Mouse (Mus musculus): Measurements from ENCODE around the gene Tmem213. TPM values are rescaled to one million over a fixed set of nuclear protein-coding genes. Genes with fewer than 3 reads are reported as not detected.

Gene Tmem213
- not detected for total RNA-seq (2021)
- long read RNA-seq, experiment 1 = 0 reads
- long read RNA-seq, experiment 2 = 0 reads

- DNase-seq = no peak
These were observed at the start of gene Tmem213 for GRCm38 (mm10) chr6:38109160-38109795. Gene Tmem213, plus strand, starts transcription at chr6:38109255.

- DNase-seq = no peak
These were observed 44.4 kb upstream of the Tmem213 start for GRCm38 (mm10) chr6:38064621-38065020.

GRCm38 (mm10) chr6:38065122-38065500 is 43.9 kb upstream of the Tmem213 start:
- no peak for DNase-seq

GRCm38 (mm10) chr6:38065501-38066122 is 43.4 kb upstream of the Tmem213 start:
- no peak for DNase-seq

GRCm38 (mm10) chr6:38066215-38066614 is 42.8 kb upstream of the Tmem213 start:
- peak; percentile 42 for DNase-seq

- DNase-seq = no peak
These were observed 37.8 kb upstream of the Tmem213 start for GRCm38 (mm10) chr6:38071256-38071655.

GRCm38 (mm10) chr6:38072137-38072796 is 36.8 kb upstream of the Tmem213 start:
- no peak for DNase-seq

GRCm38 (mm10) chr6:38073592-38073991 is 35.5 kb upstream of the Tmem213 start:
- no peak for DNase-seq

- peak; percentile 21 for DNase-seq
These were observed 28.7 kb upstream of the Tmem213 start for GRCm38 (mm10) chr6:38080364-38080763.

- DNase-seq = no peak
These were observed 27.2 kb upstream of the Tmem213 start for GRCm38 (mm10) chr6:38081727-38082341.

- DNase-seq = no peak
These were observed 25.9 kb upstream of the Tmem213 start for GRCm38 (mm10) chr6:38083204-38083603.

GRCm38 (mm10) chr6:38087242-38088026 is 21.6 kb upstream of the Tmem213 start:
- no peak for DNase-seq

- no peak for DNase-seq
These were observed 16.5 kb upstream of the Tmem213 start for GRCm38 (mm10) chr6:38092539-38092938.

- DNase-seq = no peak
These were observed 14.4 kb upstream of the Tmem213 start for GRCm38 (mm10) chr6:38094701-38095100.

GRCm38 (mm10) chr6:38096961-38097370 is 12.1 kb upstream of the Tmem213 start:
- DNase-seq = no peak

GRCm38 (mm10) chr6:38102216-38102795 is 6.7 kb upstream of the Tmem213 start:
- DNase-seq = no peak

- DNase-seq = no peak
These were observed 5.3 kb upstream of the Tmem213 start for GRCm38 (mm10) chr6:38103775-38104174.

GRCm38 (mm10) chr6:38105924-38106323 is 3.1 kb upstream of the Tmem213 start:
- DNase-seq = no peak

GRCm38 (mm10) chr6:38108449-38108848 is 606 bp upstream of the Tmem213 start:
- no peak for DNase-seq

GRCm38 (mm10) chr6:38109871-38110270 is 816 bp downstream of the Tmem213 start:
- DNase-seq = no peak

- no peak for DNase-seq
These were observed 1.8 kb downstream of the Tmem213 start for GRCm38 (mm10) chr6:38110859-38111258.

All from gastrocnemius, postnatal 10 days (tissue).